ENCODE assay signal across 8 mouse cellular contexts in genomic region chr2:129574395-129575046, GRCm38 (mm10). TPM values are rescaled to one million over a fixed set of nuclear protein-coding genes. Genes with fewer than 3 reads are reported as not detected.
A peak's percentile ranks its signal among the peaks of the same experiment; 100 is the strongest.
DNase-seq lines count a peak whose midpoint lies in the region; ATAC-seq lines count a peak whose summit lies in the region.

No protein-coding gene starts in this region.

- peak overlapping the region; percentile 71 for H3K27ac ChIP-seq in hindbrain, embryonic 10.5 days

- no peaks in the 10 kb centered on the region for H3K9me3 ChIP-seq in hindbrain, embryonic 10.5 days

- intact Hi-C loops in left cerebral cortex, postnatal 25 days (cut with DNase I): loop anchor here (1.0 kb wide), 1 partner anchor 19 kb away; no protein-coding TSS in a partner anchor

- 10% methylated on average over 24 of the region's 24 CpGs for WGBS in hindbrain, embryonic 10.5 days

- peaks cover 51% of the 10 kb centered on the region for H3K27me3 ChIP-seq in hindbrain, embryonic 10.5 days (ENCODE audit: insufficient read depth, poor library complexity, severe bottlenecking)

- H3K36me3 ChIP-seq in hindbrain, embryonic 10.5 days: no peaks in the 10 kb centered on the region

- peak; percentile 38 for DNase-seq in cerebellum, adult 8-10 months
- no peak for DNase-seq in cerebellum, adult 11 months
- peak; percentile 89 for DNase-seq in brain, adult 2 months (ENCODE audit: low read depth, low spot score)
- peak; percentile 70 for DNase-seq in hindbrain, embryonic 10.5 days (ENCODE audit: low spot score)
- DNase-seq in left cerebral cortex, postnatal 25 days (ENCODE audit: low spot score in 2 of 2): peak; percentile 79 to 89
- DNase-seq in retina, embryonic 14.5 days (ENCODE audit: low spot score): peak; percentile 60
- no peak for DNase-seq in thymus, postnatal 0 days (ENCODE audit: low spot score)

- H3K4me3 ChIP-seq in hindbrain, embryonic 10.5 days: peak overlapping the region; percentile 47

- no peak for ATAC-seq in CD4-positive, CD25-positive, alpha-beta regulatory T cell, adult 4 months

- H3K4me1 ChIP-seq in hindbrain, embryonic 10.5 days (replicated peaks): peaks cover 26% of the 10 kb centered on the region

RNA-seq across cellular contexts. Expression of gene Sirpa, which starts 18.1 kb away (rescaled TPM):
- 19.6 and 20.9 TPM in 2 replicates for polyA plus RNA-seq in hindbrain, embryonic 10.5 days (2016; fragmentation: Nextera tagmentation; extraction: Ambion mirVana)
- total RNA-seq in left cerebral cortex, postnatal 25 days (2021): 100 to 1,000 TPM; 387 to 409 TPM
- polyA plus RNA-seq in thymus, postnatal 0 days (2015; fragmentation: Nextera tagmentation; extraction: Ambion mirVana): 20.5 and 22.5 TPM in 2 replicates
- under 1 TPM; 0.22 to 0.86 TPM for polyA plus RNA-seq in CD4-positive, CD25-positive, alpha-beta regulatory T cell, adult 4 months (2017; shearing (Covaris generic))

RNA-seq across cellular contexts. Expression of gene F830045P16Rik, which starts 38.1 kb away (rescaled TPM):
- not detected in 2 replicates for polyA plus RNA-seq in hindbrain, embryonic 10.5 days (2016; fragmentation: Nextera tagmentation; extraction: Ambion mirVana)
- under 1 TPM; 0.60 to 0.66 TPM for total RNA-seq in left cerebral cortex, postnatal 25 days (2021)
- polyA plus RNA-seq in thymus, postnatal 0 days (2015; fragmentation: Nextera tagmentation; extraction: Ambion mirVana): 0.06 TPM in 1 of 2 replicates, not detected in the other
- not detected for polyA plus RNA-seq in CD4-positive, CD25-positive, alpha-beta regulatory T cell, adult 4 months (2017; shearing (Covaris generic))

Comparison
In these comparisons a context has a peak if more than half of its experiments do, and no peak if none do; other contexts are left out.
1. DNase-seq: peak in cerebellum, adult 8-10 months (single experiment), brain, adult 2 months (single experiment), hindbrain, embryonic 10.5 days (single experiment), left cerebral cortex, postnatal 25 days (2 of 2) and retina, embryonic 14.5 days (single experiment); none in cerebellum, adult 11 months (single experiment) and thymus, postnatal 0 days (single experiment).
2. RNA of gene Sirpa, which starts 18.1 kb away (polyA plus RNA-seq): 20.5 to 22.5 TPM in thymus, postnatal 0 days and 19.6 to 20.9 TPM in hindbrain, embryonic 10.5 days; 0.22 to 0.86 TPM in CD4-positive, CD25-positive, alpha-beta regulatory T cell, adult 4 months; every median in the first group is over 10 times any median in the second.